8 mouse cellular contexts compared by ENCODE assay signal in the genomic region with DNA sequence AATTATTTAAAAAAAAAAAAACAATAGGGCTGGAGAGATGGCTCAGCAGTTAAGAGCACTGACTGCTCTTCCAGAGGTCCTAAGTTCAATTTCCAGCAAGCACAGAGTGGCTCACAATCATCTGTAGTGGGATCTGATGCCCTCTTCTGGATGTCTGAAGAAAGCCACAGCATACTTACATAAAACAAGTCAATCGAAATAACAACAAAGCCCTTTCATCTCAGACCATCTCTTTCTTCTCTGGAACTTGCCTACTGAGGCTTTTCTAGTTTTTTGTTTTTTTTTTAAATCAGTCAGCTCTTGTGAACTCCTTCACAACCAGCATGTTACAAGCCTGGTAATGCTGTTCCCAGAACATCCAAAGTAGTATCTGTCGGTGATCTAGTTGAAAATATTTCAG. TPM values are rescaled to one million over a fixed set of nuclear protein-coding genes. Genes with fewer than 3 reads are reported as not detected.
DNase-seq lines count a peak whose midpoint lies in the region; ATAC-seq and TF ChIP-seq lines count a peak whose summit lies in the region.

No protein-coding gene starts in this region.

- in situ Hi-C loops in Patski (cut with MboI; ENCODE audit: low pct_unique_long_range_greater_than_20kb): loop anchor here (5.0 kb wide), 1 partner anchor 63 kb away; no protein-coding TSS in a partner anchor

- 6% methylated on average over 2 of the region's 2 CpGs for WGBS in heart, adult 2 months
- 12% methylated on average over 2 of the region's 2 CpGs for whole genome bisulfite sequencing in forebrain, postnatal 0 days
- WGBS in kidney, embryonic 14.5 days: 23% methylated on average over 2 of the region's 2 CpGs
- 19% methylated on average over 2 of the region's 2 CpGs for WGBS in macrophage (ENCODE audit: missing documents)

- peaks cover 2% of the 10 kb centered on the region; the same call in 1 of the 2 replicates for H3K79me2 ChIP-seq in heart, adult 2 months (replicated peaks; ENCODE audit: control insufficient read depth, insufficient read depth, low read length)
- peaks cover 31% of the 10 kb centered on the region for H3K79me2 ChIP-seq in macrophage (ENCODE audit: inconsistent target)

- intact Hi-C loops in heart, adult 2 months (cut with DNase I): loop anchor here (1.0 to 5.0 kb wide), 4 partner anchors 20 to 143 kb away; a partner anchor contains a TSS

- no peaks in the 10 kb centered on the region for H3K27me3 ChIP-seq in heart, adult 2 months (ENCODE audit: control insufficient read depth, insufficient read depth, low read length)
- no peaks in the 10 kb centered on the region for H3K27me3 ChIP-seq in Patski
- H3K27me3 ChIP-seq in forebrain, postnatal 0 days (ENCODE audit: insufficient read depth, low read length): no peaks in the 10 kb centered on the region
- no peaks in the 10 kb centered on the region for H3K27me3 ChIP-seq in kidney, embryonic 14.5 days (ENCODE audit: control insufficient read depth, insufficient read depth, low read length)

- TF ChIP-seq EP300 in heart, adult 2 months (IDR thresholded peaks at IDR 0.05; ENCODE audit: insufficient read depth, low read depth, low read length): no peak

- ATAC-seq in Patski: no peak
- ATAC-seq in forebrain, postnatal 0 days: no peak
- no peak for ATAC-seq in kidney, embryonic 14.5 days (ENCODE audit: low FRiP score, low TSS enrichment)

- H3K9ac ChIP-seq in heart, adult 2 months (ENCODE audit: low read depth, low read length): 0 out of 2 replicates have a peak overlapping the region, but pooled peaks have one; percentile 17
- peak overlapping the region; percentile 73 for H3K9ac ChIP-seq in forebrain, postnatal 0 days
- peak overlapping the region; percentile 94; the same call in 1 of the 2 replicates for H3K9ac ChIP-seq in kidney, embryonic 14.5 days (ENCODE audit: low read depth, low read length)

- TF ChIP-seq CTCF in heart, adult 2 months (IDR thresholded peaks at IDR 0.05): peak; percentile 89
- peak; percentile 86 for TF ChIP-seq CTCF in Patski (IDR thresholded peaks at IDR 0.05)
- TF ChIP-seq CTCF in forebrain, postnatal 0 days (IDR thresholded peaks at IDR 0.05; ENCODE audit: low read depth): peak; percentile 67

- no peak for TF ChIP-seq POLR2A in heart, adult 2 months (IDR thresholded peaks at IDR 0.05; ENCODE audit: insufficient read depth, low read depth, low read length)

- H3K9me3 ChIP-seq in forebrain, postnatal 0 days (ENCODE audit: low read length): no peaks in the 10 kb centered on the region
- H3K9me3 ChIP-seq in kidney, embryonic 14.5 days (ENCODE audit: control insufficient read depth, low read length): no peaks in the 10 kb centered on the region

- CTCF ChIA-PET in Patski (lab: Charles Lee): interaction anchor here (0.7 to 2.9 kb wide), 8 partner anchors 13 to 126 kb away, joined by 3 to 23 read pairs (median 4); no protein-coding TSS in a partner anchor

- POLR2A ChIA-PET in Patski (lab: Charles Lee): interaction anchor here (0.9 to 1.4 kb wide), 4 partner anchors 13 to 26 kb away, joined by 3 to 7 read pairs (median 4); no protein-coding TSS in a partner anchor

- peak overlapping the region; percentile 97 for H3K4me3 ChIP-seq in heart, adult 2 months
- H3K4me3 ChIP-seq in forebrain, postnatal 0 days (ENCODE audit: low read depth, low read length): peak overlapping the region; percentile 94
- H3K4me3 ChIP-seq in kidney, embryonic 14.5 days (ENCODE audit: low read length): peak overlapping the region; percentile 84
- peak overlapping the region; percentile 84 for H3K4me3 ChIP-seq in macrophage (ENCODE audit: inconsistent target)

- H3K27ac ChIP-seq in heart, adult 2 months: peak overlapping the region; percentile 99
- H3K27ac ChIP-seq in forebrain, postnatal 0 days (ENCODE audit: low read depth, low read length): no peak overlapping the region
- peak overlapping the region; percentile 99; the same call in 1 of the 2 replicates for H3K27ac ChIP-seq in kidney, embryonic 14.5 days (ENCODE audit: low read depth, low read length)
- peak overlapping the region; percentile 67 for H3K27ac ChIP-seq in macrophage

- H3K4me1 ChIP-seq in heart, adult 2 months (ENCODE audit: control insufficient read depth, insufficient read depth, low read length): peaks cover 4% of the 10 kb centered on the region
- H3K4me1 ChIP-seq in forebrain, postnatal 0 days (ENCODE audit: insufficient read depth): peaks cover 6% of the 10 kb centered on the region
- peaks cover 8% of the 10 kb centered on the region; the same call in 1 of the 2 replicates for H3K4me1 ChIP-seq in kidney, embryonic 14.5 days (ENCODE audit: control insufficient read depth, insufficient read depth, low read length)

- H3K36me3 ChIP-seq in heart, adult 2 months (ENCODE audit: control insufficient read depth, insufficient read depth, low read length): no peaks in the 10 kb centered on the region; the same call in 1 of the 2 replicates
- H3K36me3 ChIP-seq in forebrain, postnatal 0 days (ENCODE audit: insufficient read depth): peaks cover 6% of the 10 kb centered on the region; the same call in 1 of the 2 replicates
- peaks cover 8% of the 10 kb centered on the region for H3K36me3 ChIP-seq in kidney, embryonic 14.5 days (ENCODE audit: control insufficient read depth, insufficient read depth, low read length)
- H3K36me3 ChIP-seq in macrophage (ENCODE audit: inconsistent target): peaks cover 4% of the 10 kb centered on the region; the same call in 1 of the 2 replicates

- H3K4me2 ChIP-seq in forebrain, postnatal 0 days (ENCODE audit: low read depth): peak overlapping the region; percentile 91
- H3K4me2 ChIP-seq in kidney, embryonic 14.5 days (replicated peaks; ENCODE audit: low read depth, low read length): peak overlapping the region; percentile 71

- no peak for DNase-seq in heart, adult 2 months
- DNase-seq in heart, adult 11 months: no peak
- DNase-seq in Patski (ENCODE audit: low read depth, low spot score): no peak
- peak; percentile 36 for DNase-seq in forebrain, postnatal 0 days
- DNase-seq in ovary, postnatal 10 days (ENCODE audit: low spot score): no peak
- DNase-seq in gastrocnemius, postnatal 10 days: no peak

RNA-seq across cellular contexts. Expression of a gene that starts 1.0 kb away (rescaled TPM):
- total RNA-seq in heart, adult 2 months (2021): 10 to 100 TPM; 17.3 to 21.3 TPM
- 50.7 and 58.0 TPM in 2 replicates for polyA plus RNA-seq in heart, adult 2 months (2012; rRNA removed)
- polyA plus RNA-seq in Patski (2021) (64.4 TPM), macrophage (2018) (16.5 to 52.8 TPM (median 51.4 TPM) in 3 replicates)
- total RNA-seq in forebrain, postnatal 0 days (2014; rRNA removed): 29.1 and 38.9 TPM in 2 replicates
- 111 and 120 TPM in 2 replicates for polyA plus RNA-seq in forebrain, postnatal 0 days (2015; fragmentation: Nextera tagmentation; extraction: Ambion mirVana)
- polyA plus RNA-seq in kidney, embryonic 14.5 days (2014; fragmentation: Nextera tagmentation; extraction: Ambion mirVana): 240 and 246 TPM in 2 replicates
- total RNA-seq in macrophage (2018; cell fraction: chromatin; rRNA removed): 10 to 100 TPM in 16 of 26 experiments, 1 to 10 TPM in 10; 3.4 to 21.3 (median 10.7) TPM
- total RNA-seq in macrophage (2018; cell fraction: cytosol; rRNA removed): 10 to 100 TPM; 10.6 to 20.3 (median 17.3) TPM
- total RNA-seq in macrophage (2018; cell fraction: nucleus; rRNA removed): 10 to 100 TPM in 13 of 26 experiments, 1 to 10 TPM in 13; 4.2 to 37.3 (median 9.8) TPM
- total RNA-seq in gastrocnemius, postnatal 10 days (2021): 10 to 100 TPM; 24.7 to 28.2 TPM

RNA-seq across cellular contexts. Expression of a gene that starts 8.2 kb away (rescaled TPM):
- total RNA-seq in heart, adult 2 months (2021): 10 to 100 TPM in 1 of 2 experiments, 1 to 10 TPM in 1; 8.3 to 10.9 TPM
- polyA plus RNA-seq in heart, adult 2 months (2012; rRNA removed): 3.6 and 6.6 TPM in 2 replicates
- 1.9 TPM for polyA plus RNA-seq in Patski (2021)
- total RNA-seq in forebrain, postnatal 0 days (2014; rRNA removed): 0.24 and 0.46 TPM in 2 replicates
- 0.36 and 0.50 TPM in 2 replicates for polyA plus RNA-seq in forebrain, postnatal 0 days (2015; fragmentation: Nextera tagmentation; extraction: Ambion mirVana)
- 0.79 and 1.3 TPM in 2 replicates for polyA plus RNA-seq in kidney, embryonic 14.5 days (2014; fragmentation: Nextera tagmentation; extraction: Ambion mirVana)
- under 1 TPM in 16 of 26 experiments, not detected in 10; 0.33 to 0.86 (median 0.56) TPM for total RNA-seq in macrophage (2018; cell fraction: chromatin; rRNA removed)
- 1 to 10 TPM in 24 of 26 experiments, under 1 TPM in 2; 0.57 to 2.0 (median 1.3) TPM for total RNA-seq in macrophage (2018; cell fraction: cytosol; rRNA removed)
- total RNA-seq in macrophage (2018; cell fraction: nucleus; rRNA removed): 1 to 10 TPM in 7 of 26 experiments, under 1 TPM in 18, not detected in 1; 0.23 to 1.8 (median 0.72) TPM
- 0.47 to 1.7 TPM (median 0.96 TPM) in 3 replicates for polyA plus RNA-seq in macrophage (2018)
- 1 to 10 TPM; 6.2 to 9.9 TPM for total RNA-seq in gastrocnemius, postnatal 10 days (2021)

RNA-seq across cellular contexts. Expression of a gene that starts 8.7 kb away (rescaled TPM):
- total RNA-seq in heart, adult 2 months (2021): 1 to 10 TPM; 3.3 to 9.8 TPM
- polyA plus RNA-seq in heart, adult 2 months (2012; rRNA removed): 3.0 and 5.9 TPM in 2 replicates
- 9.2 TPM for polyA plus RNA-seq in Patski (2021)
- total RNA-seq in forebrain, postnatal 0 days (2014; rRNA removed): 7.9 and 13.8 TPM in 2 replicates
- 7.6 and 8.5 TPM in 2 replicates for polyA plus RNA-seq in forebrain, postnatal 0 days (2015; fragmentation: Nextera tagmentation; extraction: Ambion mirVana)
- 4.3 and 4.8 TPM in 2 replicates for polyA plus RNA-seq in kidney, embryonic 14.5 days (2014; fragmentation: Nextera tagmentation; extraction: Ambion mirVana)
- total RNA-seq in macrophage (2018; cell fraction: chromatin; rRNA removed): 10 to 100 TPM in 3 of 26 experiments, 1 to 10 TPM in 23; 1.6 to 16.6 (median 5.0) TPM
- 10 to 100 TPM in 14 of 26 experiments, 1 to 10 TPM in 12; 3.1 to 23.4 (median 10.5) TPM for total RNA-seq in macrophage (2018; cell fraction: cytosol; rRNA removed)
- total RNA-seq in macrophage (2018; cell fraction: nucleus; rRNA removed): 10 to 100 TPM in 12 of 26 experiments, 1 to 10 TPM in 14; 1.2 to 69.0 (median 9.8) TPM
- polyA plus RNA-seq in macrophage (2018): 1.2 to 1.9 TPM (median 1.8 TPM) in 3 replicates
- total RNA-seq in gastrocnemius, postnatal 10 days (2021): 1 to 10 TPM; 3.8 to 6.4 TPM

RNA-seq across cellular contexts. Expression of a gene that starts 10.9 kb away (rescaled TPM):
- not detected for total RNA-seq in heart, adult 2 months (2021)
- polyA plus RNA-seq in heart, adult 2 months (2012; rRNA removed): not detected in 2 replicates
- polyA plus RNA-seq in Patski (2021): 1.2 TPM
- total RNA-seq in forebrain, postnatal 0 days (2014; rRNA removed): not detected in 2 replicates
- polyA plus RNA-seq in forebrain, postnatal 0 days (2015; fragmentation: Nextera tagmentation; extraction: Ambion mirVana): not detected in 2 replicates
- not detected in 2 replicates for polyA plus RNA-seq in kidney, embryonic 14.5 days (2014; fragmentation: Nextera tagmentation; extraction: Ambion mirVana)
- total RNA-seq in macrophage (2018; cell fraction: chromatin; rRNA removed): not detected
- total RNA-seq in macrophage (2018; cell fraction: cytosol; rRNA removed): under 1 TPM in 6 of 26 experiments, not detected in 20; 0.28 to 0.61 (median 0.46) TPM
- total RNA-seq in macrophage (2018; cell fraction: nucleus; rRNA removed): not detected
- polyA plus RNA-seq in macrophage (2018): not detected in 3 replicates
- not detected for total RNA-seq in gastrocnemius, postnatal 10 days (2021)

RNA-seq across cellular contexts. Expression of a gene that starts 20.1 kb away (rescaled TPM):
- total RNA-seq in heart, adult 2 months (2021): 10 to 100 TPM; 27.0 to 28.5 TPM
- polyA plus RNA-seq in heart, adult 2 months (2012; rRNA removed): 32.7 and 39.2 TPM in 2 replicates
- 123 TPM for polyA plus RNA-seq in Patski (2021)
- total RNA-seq in forebrain, postnatal 0 days (2014; rRNA removed): 84.4 and 93.4 TPM in 2 replicates
- 36.7 and 45.4 TPM in 2 replicates for polyA plus RNA-seq in forebrain, postnatal 0 days (2015; fragmentation: Nextera tagmentation; extraction: Ambion mirVana)
- polyA plus RNA-seq in kidney, embryonic 14.5 days (2014; fragmentation: Nextera tagmentation; extraction: Ambion mirVana): 96.4 and 137 TPM in 2 replicates
- 100 to 1,000 TPM in 1 of 26 experiments, 10 to 100 TPM in 22, 1 to 10 TPM in 3; 5.5 to 107 (median 40.8) TPM for total RNA-seq in macrophage (2018; cell fraction: chromatin; rRNA removed)
- 10 to 100 TPM; 13.8 to 26.9 (median 20.9) TPM for total RNA-seq in macrophage (2018; cell fraction: cytosol; rRNA removed)
- 10 to 100 TPM; 10.8 to 83.2 (median 27.1) TPM for total RNA-seq in macrophage (2018; cell fraction: nucleus; rRNA removed)
- 7.7 to 37.5 TPM (median 19.2 TPM) in 3 replicates for polyA plus RNA-seq in macrophage (2018)
- total RNA-seq in gastrocnemius, postnatal 10 days (2021): 10 to 100 TPM; 31.4 to 40.7 TPM

Comparison
In these comparisons a context has a peak if more than half of its experiments do, and no peak if none do; other contexts are left out.
1. H3K9ac ChIP-seq: peak in every context shown above with its lines; median percentile 94 in kidney, embryonic 14.5 days; 73 in forebrain, postnatal 0 days; 17 in heart, adult 2 months.